Mouse (Mus musculus): ENCODE results near the gene Bud23.
"Not testable (repeated sequence)": the region's sequence is repeated elsewhere in the genome, so short reads cannot be mapped to it uniquely, and the experiment has no call there.

DNA sequence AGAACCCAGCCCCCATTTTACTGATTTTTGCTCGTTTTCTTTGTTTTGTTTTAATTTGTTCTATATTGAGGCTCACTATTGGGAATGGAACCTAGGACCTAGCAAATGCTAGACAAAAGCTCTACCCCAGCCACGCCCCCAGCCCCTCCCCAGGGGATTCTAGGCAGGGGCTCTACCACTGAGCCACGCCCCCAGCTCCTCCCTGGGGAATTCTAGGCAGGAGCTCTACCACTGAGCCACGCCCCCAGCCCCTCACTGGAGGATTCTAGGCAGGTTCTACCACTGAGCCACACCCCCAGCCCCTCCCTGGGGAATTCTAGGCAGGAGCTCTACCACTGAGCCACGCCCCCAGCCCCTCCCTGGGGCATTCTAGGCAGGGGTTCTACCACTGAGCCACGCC lies 15.5 kb downstream of the Bud23 start:
- not testable (repeated sequence) for TF ChIP-seq CTCF (IDR thresholded peaks at IDR 0.05 in 2 of 3, conservative IDR thresholded peaks at IDR 0.05 in 1 of 3; ENCODE audit: control insufficient read depth in 1 of 3, insufficient read depth in 1 of 3, low read depth in 2 of 3, low read length in 3 of 3, poor library complexity in 1 of 3, severe bottlenecking in 1 of 3); MYB (IDR thresholded peaks at IDR 0.05; ENCODE audit: low read depth, low read length); POLR2A (IDR thresholded peaks at IDR 0.05; ENCODE audit: control insufficient read depth in 1 of 2, insufficient read depth in 1 of 2, low read depth in 1 of 2, low read length in 2 of 2, poor library complexity in 1 of 2); POLR2AphosphoS5 (IDR thresholded peaks at IDR 0.05; ENCODE audit: borderline replicate concordance, low read depth, low read length); TCF12 (IDR thresholded peaks at IDR 0.05; ENCODE audit: low read depth, low read length); SMC3 (IDR thresholded peaks at IDR 0.05; ENCODE audit: low read depth, low read length)
